Mouse (Mus musculus): Measurements from ENCODE around the gene Ccdc71. TPM values are rescaled to one million over a fixed set of nuclear protein-coding genes. Genes with fewer than 3 reads are reported as not detected.

Gene Ccdc71
- polyA plus RNA-seq, 1 experiment from 2014 or later: 55.7 TPM

DNA sequence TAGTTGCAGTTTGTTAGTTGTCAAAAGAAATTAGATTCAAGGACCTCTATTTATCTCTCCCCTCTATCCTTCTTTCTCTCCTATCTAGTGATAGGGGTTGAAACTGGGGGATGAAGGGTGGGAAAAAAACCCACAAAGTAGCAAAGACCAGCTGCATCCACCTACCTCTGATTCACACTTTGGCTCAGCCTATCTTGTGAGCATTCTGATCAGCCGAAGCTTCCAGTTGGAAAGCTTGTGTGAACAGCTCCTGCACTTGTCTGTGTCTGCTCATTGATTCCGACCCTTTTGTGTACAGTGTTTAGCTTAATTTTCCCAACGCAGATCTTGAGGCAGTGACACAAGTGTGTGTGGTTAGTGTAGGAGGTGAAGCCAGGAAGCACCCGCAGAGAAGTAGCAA is 6.9 kb upstream of the Ccdc71 start:
- peak overlapping the region; percentile 91 for H3K27ac ChIP-seq (ENCODE audit: low read length)
- peaks cover 31% of the 10 kb centered on the region for H3K4me1 ChIP-seq (ENCODE audit: control insufficient read depth, insufficient read depth, low read length)
- H3K9me3 ChIP-seq (replicated peaks; ENCODE audit: control insufficient read depth, low read length): no peaks in the 10 kb centered on the region
- no peaks in the 10 kb centered on the region for H3K27me3 ChIP-seq (ENCODE audit: control insufficient read depth, insufficient read depth, low read length)
- H3K4me3 ChIP-seq (replicated peaks; ENCODE audit: low read length): no peak overlapping the region; the same call in 1 of the 2 replicates
- H3K36me3 ChIP-seq (ENCODE audit: control insufficient read depth, insufficient read depth, low read length): no peaks in the 10 kb centered on the region
- 43% methylated on average over 4 of the region's 4 CpGs for WGBS
- H3K4me2 ChIP-seq (ENCODE audit: low read depth, low read length): peak overlapping the region; percentile 91
- ATAC-seq (ENCODE audit: insufficient read depth, low FRiP score): no peak
- peak overlapping the region; percentile 79 for H3K9ac ChIP-seq (ENCODE audit: low read length)

DNA sequence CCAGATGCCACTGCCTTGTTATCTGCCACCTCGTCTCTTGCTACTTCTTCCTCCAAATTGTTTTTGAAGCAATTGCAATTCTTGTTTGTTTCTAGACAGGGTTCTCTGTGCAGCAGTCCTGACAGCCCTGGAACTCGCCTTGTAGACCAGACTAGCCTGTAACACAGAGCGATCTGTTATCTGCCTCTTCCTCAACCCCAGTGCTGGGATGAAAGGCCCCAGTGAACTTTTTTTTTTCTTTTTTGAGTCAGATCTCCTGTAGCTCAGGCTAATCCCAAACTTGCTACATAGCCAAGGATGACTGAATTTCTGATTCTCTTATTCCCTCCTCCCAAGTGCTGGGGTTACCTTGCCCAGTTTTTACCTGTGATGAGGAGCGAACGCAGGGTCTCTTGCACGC is 5.9 kb upstream of the Ccdc71 start:
- Histone ChIP-seq H3K36me3 (ENCODE audit: control insufficient read depth, insufficient read depth, low read length) (no peaks in the 10 kb centered on the region), H3K4me2 (ENCODE audit: low read depth, low read length) (no peak overlapping the region), H3K4me1 (ENCODE audit: control insufficient read depth, insufficient read depth, low read length) (peaks cover 31% of the 10 kb centered on the region), H3K9me3 (replicated peaks; ENCODE audit: control insufficient read depth, low read length) (no peaks in the 10 kb centered on the region), H3K27ac (ENCODE audit: low read length) (no peak overlapping the region), H3K27me3 (ENCODE audit: control insufficient read depth, insufficient read depth, low read length) (no peaks in the 10 kb centered on the region), H3K4me3 (replicated peaks; ENCODE audit: low read length) (no peak overlapping the region), H3K9ac (ENCODE audit: low read length) (no peak overlapping the region)
- WGBS: 85% methylated on average over 6 of the region's 6 CpGs
- no peak for ATAC-seq (ENCODE audit: insufficient read depth, low FRiP score)

DNA sequence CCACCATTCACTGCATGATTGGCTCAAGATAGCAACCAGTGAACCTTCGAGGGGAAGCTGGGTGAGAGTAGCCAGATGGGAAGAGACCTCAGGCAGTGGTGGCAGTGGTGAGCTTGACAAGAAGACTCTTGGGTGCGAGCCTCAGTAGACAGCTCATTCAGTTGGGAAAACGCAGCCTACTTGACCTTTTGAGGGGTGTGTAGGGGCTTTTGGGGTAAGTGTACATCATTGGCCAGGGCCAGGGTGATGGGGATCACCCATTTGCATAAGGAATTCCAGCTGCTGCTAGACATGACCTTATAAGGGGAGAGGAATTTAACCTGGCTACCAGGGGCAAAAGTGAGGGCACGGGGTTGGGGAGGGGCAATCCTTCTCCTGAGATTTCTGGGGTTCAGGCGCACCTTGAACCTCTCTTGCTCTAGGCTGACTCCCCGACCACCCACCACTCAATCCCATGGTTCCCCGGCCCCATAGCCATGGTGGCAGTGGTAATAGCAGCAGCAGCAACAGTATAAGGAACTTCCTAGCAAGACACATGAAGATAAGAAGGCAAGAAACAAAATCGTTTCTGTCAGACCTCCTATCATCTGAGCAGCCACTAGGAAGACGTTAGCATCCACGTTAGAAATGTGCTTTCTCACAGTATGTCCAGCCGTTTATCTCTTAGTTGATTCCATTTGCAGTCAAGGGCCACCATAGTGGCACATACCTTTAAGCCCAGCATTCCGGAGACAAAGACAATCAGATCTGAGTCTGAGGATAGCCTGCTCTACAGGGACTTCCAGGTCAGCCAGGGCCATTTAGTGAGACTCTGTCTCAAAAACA is 4.4 kb upstream of the Ccdc71 start:
- peaks cover 20% of the 10 kb centered on the region for H3K4me1 ChIP-seq (ENCODE audit: control insufficient read depth, insufficient read depth, low read length)
- no peaks in the 10 kb centered on the region for H3K9me3 ChIP-seq (replicated peaks; ENCODE audit: control insufficient read depth, low read length)
- no peak overlapping the region for H3K27ac ChIP-seq (ENCODE audit: low read length)
- no peaks in the 10 kb centered on the region for H3K27me3 ChIP-seq (ENCODE audit: control insufficient read depth, insufficient read depth, low read length)
- no peak for ATAC-seq (ENCODE audit: insufficient read depth, low FRiP score)
- 66% methylated on average over 12 of the region's 12 CpGs for WGBS
- no peak overlapping the region for H3K9ac ChIP-seq (ENCODE audit: low read length)
- H3K36me3 ChIP-seq (ENCODE audit: control insufficient read depth, insufficient read depth, low read length): no peaks in the 10 kb centered on the region
- no peak overlapping the region for H3K4me2 ChIP-seq (ENCODE audit: low read depth, low read length)
- no peak overlapping the region for H3K4me3 ChIP-seq (replicated peaks; ENCODE audit: low read length)

DNA sequence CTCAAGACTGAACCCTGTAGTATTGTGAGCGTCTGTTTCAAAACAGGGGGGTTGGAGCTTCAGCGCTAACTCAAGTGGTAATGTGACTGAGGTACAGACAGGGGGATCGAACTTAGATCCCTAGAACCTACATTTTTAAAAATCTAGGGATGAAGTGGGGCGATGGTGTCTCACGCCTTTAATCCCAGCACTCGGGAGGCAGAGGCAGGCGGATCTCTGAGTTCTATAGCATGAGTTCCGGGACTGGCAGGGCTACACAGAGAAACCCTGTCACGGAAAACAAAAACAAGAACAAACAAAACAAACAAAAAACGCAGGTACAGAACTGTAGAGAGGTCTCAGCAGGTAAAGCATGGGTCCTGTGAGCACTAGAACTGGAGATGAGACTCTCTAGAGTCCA is 3.4 kb upstream of the Ccdc71 start:
- H3K4me3 ChIP-seq (replicated peaks; ENCODE audit: low read length): no peak overlapping the region
- H3K27ac ChIP-seq (ENCODE audit: low read length): no peak overlapping the region
- H3K36me3 ChIP-seq (ENCODE audit: control insufficient read depth, insufficient read depth, low read length): no peaks in the 10 kb centered on the region
- no peaks in the 10 kb centered on the region for H3K27me3 ChIP-seq (ENCODE audit: control insufficient read depth, insufficient read depth, low read length)
- peaks cover 21% of the 10 kb centered on the region for H3K4me1 ChIP-seq (ENCODE audit: control insufficient read depth, insufficient read depth, low read length)
- ATAC-seq (ENCODE audit: insufficient read depth, low FRiP score): no peak
- H3K9ac ChIP-seq (ENCODE audit: low read length): no peak overlapping the region
- no peak overlapping the region for H3K4me2 ChIP-seq (ENCODE audit: low read depth, low read length)
- WGBS: 90% methylated on average over 10 of the region's 10 CpGs
- no peaks in the 10 kb centered on the region for H3K9me3 ChIP-seq (replicated peaks; ENCODE audit: control insufficient read depth, low read length)

DNA sequence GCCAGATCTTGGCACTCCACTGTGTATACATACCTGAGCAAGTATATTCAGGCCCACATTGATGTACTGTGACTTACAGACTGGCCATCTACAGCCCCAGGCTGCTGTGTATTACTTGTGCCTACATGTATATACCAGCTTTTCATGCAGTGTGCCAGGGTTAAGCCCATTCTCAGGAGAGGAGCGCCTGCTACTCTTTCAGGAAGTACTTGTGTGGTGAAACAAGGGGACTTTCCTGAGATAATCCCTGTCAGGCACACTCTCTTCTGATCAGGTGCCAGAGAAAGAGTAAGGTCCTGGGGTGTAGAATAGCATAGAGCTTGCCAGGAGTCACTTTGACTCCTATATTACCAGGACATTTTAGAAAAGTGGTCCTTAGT is 398 bp upstream of the Ccdc71 start:
- peak overlapping the region; percentile 94 for H3K27ac ChIP-seq (ENCODE audit: low read length)
- H3K36me3 ChIP-seq (ENCODE audit: control insufficient read depth, insufficient read depth, low read length): peaks cover 14% of the 10 kb centered on the region
- H3K27me3 ChIP-seq (ENCODE audit: control insufficient read depth, insufficient read depth, low read length): no peaks in the 10 kb centered on the region
- H3K4me2 ChIP-seq (ENCODE audit: low read depth, low read length): peak overlapping the region; percentile 80
- ATAC-seq (ENCODE audit: insufficient read depth, low FRiP score): no peak
- H3K4me3 ChIP-seq (replicated peaks; ENCODE audit: low read length): peak overlapping the region; percentile 86
- WGBS: 81% methylated on average over 1 of the region's 1 CpGs
- H3K9me3 ChIP-seq (replicated peaks; ENCODE audit: control insufficient read depth, low read length): no peaks in the 10 kb centered on the region
- peak overlapping the region; percentile 95 for H3K9ac ChIP-seq (ENCODE audit: low read length)
- H3K4me1 ChIP-seq (ENCODE audit: control insufficient read depth, insufficient read depth, low read length): peaks cover 20% of the 10 kb centered on the region

DNA sequence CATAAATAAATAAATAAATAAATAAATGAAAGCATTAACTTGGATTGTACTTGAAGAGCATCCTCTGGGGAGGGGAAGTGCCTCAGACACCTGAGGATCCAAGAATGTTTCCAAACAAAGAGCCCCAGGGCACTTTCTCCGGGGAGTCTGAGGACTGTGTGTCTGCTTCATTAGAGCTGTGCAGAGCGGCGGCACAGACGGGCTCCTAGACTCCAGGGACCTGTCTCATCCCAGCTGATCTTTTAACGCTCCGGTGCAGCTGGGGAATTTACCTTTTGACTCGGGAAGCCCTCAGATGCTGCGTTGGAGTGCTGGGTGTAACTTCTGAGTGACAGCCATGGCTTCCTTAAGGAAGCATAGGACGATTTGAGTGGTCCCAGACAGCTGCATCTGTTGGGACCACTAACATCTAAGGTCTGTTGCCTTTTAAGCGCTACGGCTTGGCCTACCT is 879 bp downstream of the Ccdc71 start, which contains the start of gene Klhdc8b:
Gene Klhdc8b, minus strand, starts transcription at position 401 of the 451 bp plus-strand sequence.
- Histone ChIP-seq H3K4me3 (replicated peaks; ENCODE audit: low read length) (peak within 1 kb of the TSS; percentile 86), H3K36me3 (ENCODE audit: control insufficient read depth, insufficient read depth, low read length) (peaks cover 14% of the 10 kb centered on the region), H3K4me2 (ENCODE audit: low read depth, low read length) (peak within 1 kb of the TSS; percentile 80), H3K4me1 (ENCODE audit: control insufficient read depth, insufficient read depth, low read length) (peaks cover 20% of the 10 kb centered on the region), H3K9me3 (replicated peaks; ENCODE audit: control insufficient read depth, low read length) (no peaks in the 10 kb centered on the region), H3K9ac (ENCODE audit: low read length) (peak within 1 kb of the TSS; percentile 95), H3K27ac (ENCODE audit: low read length) (peak within 1 kb of the TSS; percentile 94), H3K27me3 (ENCODE audit: control insufficient read depth, insufficient read depth, low read length) (no peaks in the 10 kb centered on the region)
- 17% methylated on average over 11 of the region's 11 CpGs for WGBS
- no peak for ATAC-seq (ENCODE audit: insufficient read depth, low FRiP score)

DNA sequence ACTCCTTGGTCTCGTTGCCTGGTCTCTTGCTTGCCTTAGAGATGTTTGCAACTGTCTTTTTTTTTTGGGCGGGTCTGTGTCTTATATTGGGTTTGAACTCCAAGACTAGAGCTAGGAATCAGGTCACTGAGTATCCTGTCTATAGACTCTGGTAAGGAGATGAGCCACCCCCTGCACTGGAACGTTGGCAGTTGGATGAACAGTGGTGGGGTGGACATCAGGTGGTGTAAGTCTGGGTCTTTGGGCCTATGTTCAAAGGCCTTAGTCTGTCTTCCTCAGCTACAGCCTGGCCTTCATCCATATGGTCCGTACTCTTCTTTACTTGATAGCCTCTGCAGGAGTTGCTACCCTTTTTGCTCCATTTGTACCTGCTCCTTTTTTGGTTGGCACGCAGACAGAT is 1.3 kb downstream of the Ccdc71 start:
- Histone ChIP-seq H3K4me2 (ENCODE audit: low read depth, low read length) (peak overlapping the region; percentile 80), H3K27ac (ENCODE audit: low read length) (peak overlapping the region; percentile 94), H3K4me1 (ENCODE audit: control insufficient read depth, insufficient read depth, low read length) (peaks cover 20% of the 10 kb centered on the region), H3K9ac (ENCODE audit: low read length) (peak overlapping the region; percentile 95), H3K4me3 (replicated peaks; ENCODE audit: low read length) (peak overlapping the region; percentile 86), H3K9me3 (replicated peaks; ENCODE audit: control insufficient read depth, low read length) (no peaks in the 10 kb centered on the region), H3K27me3 (ENCODE audit: control insufficient read depth, insufficient read depth, low read length) (no peaks in the 10 kb centered on the region), H3K36me3 (ENCODE audit: control insufficient read depth, insufficient read depth, low read length) (peaks cover 14% of the 10 kb centered on the region)
- WGBS: 67% methylated on average over 5 of the region's 5 CpGs
- ATAC-seq (ENCODE audit: insufficient read depth, low FRiP score): no peak

DNA sequence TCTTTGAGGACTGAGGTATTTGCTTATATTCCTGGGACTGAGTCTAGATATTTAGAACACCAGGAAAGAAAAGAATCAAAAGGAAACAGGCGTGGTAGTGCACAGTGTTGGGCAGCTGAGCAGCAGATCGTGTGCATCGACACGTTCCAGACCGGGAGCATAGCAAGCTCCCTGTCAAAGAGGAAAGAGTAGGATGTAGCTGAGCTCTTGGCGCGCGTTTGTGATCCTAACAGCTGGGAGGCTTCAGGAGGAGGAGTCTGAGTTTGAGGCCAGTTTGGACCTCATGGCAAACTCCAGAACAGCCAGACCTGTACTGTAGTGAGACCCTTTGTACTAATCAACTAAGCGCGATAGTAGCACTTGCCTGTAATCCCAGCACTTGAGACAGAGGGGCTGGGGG is 1.9 kb downstream of the Ccdc71 start:
- peaks cover 20% of the 10 kb centered on the region for H3K4me1 ChIP-seq (ENCODE audit: control insufficient read depth, insufficient read depth, low read length)
- 38% methylated on average over 10 of the region's 10 CpGs for WGBS
- peak overlapping the region; percentile 95; the same call in 1 of the 2 replicates for H3K9ac ChIP-seq (ENCODE audit: low read length)

DNA sequence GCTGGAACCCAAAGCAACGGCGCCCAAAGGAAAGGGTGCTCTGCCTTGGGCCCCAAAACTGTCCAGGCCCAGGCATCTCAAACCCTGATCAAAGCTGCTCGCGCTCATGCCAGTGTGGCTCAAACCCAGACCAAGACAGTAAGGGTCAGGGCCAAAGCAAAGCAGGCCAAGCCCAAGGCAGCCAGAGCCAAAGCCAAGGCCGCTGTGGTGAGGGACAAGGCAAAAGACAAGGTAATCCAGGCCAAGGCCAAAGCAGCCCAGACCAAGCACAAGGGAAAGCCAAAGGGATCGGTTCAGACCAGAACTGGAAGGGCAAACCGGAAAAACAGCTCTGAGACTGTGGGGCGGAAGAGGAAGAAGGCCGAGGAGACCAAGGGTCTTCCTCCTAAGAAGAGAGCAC is 3.4 kb downstream of the Ccdc71 start:
- no peak for ATAC-seq (ENCODE audit: insufficient read depth, low FRiP score)
- Histone ChIP-seq H3K27me3 (ENCODE audit: control insufficient read depth, insufficient read depth, low read length) (no peaks in the 10 kb centered on the region), H3K9me3 (replicated peaks; ENCODE audit: control insufficient read depth, low read length) (no peaks in the 10 kb centered on the region), H3K9ac (ENCODE audit: low read length) (0 out of 2 replicates have a peak overlapping the region, but pooled peaks have one; percentile 19), H3K27ac (ENCODE audit: low read length) (no peak overlapping the region), H3K36me3 (ENCODE audit: control insufficient read depth, insufficient read depth, low read length) (peaks cover 14% of the 10 kb centered on the region), H3K4me3 (replicated peaks; ENCODE audit: low read length) (no peak overlapping the region), H3K4me2 (ENCODE audit: low read depth, low read length) (no peak overlapping the region), H3K4me1 (ENCODE audit: control insufficient read depth, insufficient read depth, low read length) (peaks cover 20% of the 10 kb centered on the region)
- 93% methylated on average over 9 of the region's 9 CpGs for WGBS

More for the DNA sequence above, 1.9 kb downstream of the Ccdc71 start:
- Histone ChIP-seq H3K4me3 (replicated peaks; ENCODE audit: low read length) (peak overlapping the region; percentile 86), H3K36me3 (ENCODE audit: control insufficient read depth, insufficient read depth, low read length) (peaks cover 14% of the 10 kb centered on the region), H3K4me2 (ENCODE audit: low read depth, low read length) (peak overlapping the region; percentile 80), H3K27ac (ENCODE audit: low read length) (peak overlapping the region; percentile 94), H3K27me3 (ENCODE audit: control insufficient read depth, insufficient read depth, low read length) (no peaks in the 10 kb centered on the region), H3K9me3 (replicated peaks; ENCODE audit: control insufficient read depth, low read length) (no peaks in the 10 kb centered on the region)
- ATAC-seq (ENCODE audit: insufficient read depth, low FRiP score): peak; percentile 86
